In genomic region chr10:76006385-76006784, GRCm38 (mm10) we compare ENCODE assay signal across 31 mouse cellular contexts. TPM values are rescaled to one million over a fixed set of nuclear protein-coding genes. Genes with fewer than 3 reads are reported as not detected.
DNase-seq lines count a peak whose midpoint lies in the region; ATAC-seq and TF ChIP-seq lines count a peak whose summit lies in the region.
"Had no signal": no experiment of that assay in that cellular context is flagged by ENCODE, and none has a peak within 500 bp of the region (broad histone marks: within the 10 kb centered on the region; RNA-seq: fewer than 3 reads in every experiment).

No protein-coding gene starts in this region.

- 0 out of 2 replicates have a peak, but pooled peaks cover 5% of the 10 kb centered on the region for H3K4me1 ChIP-seq in heart, embryonic 11.5 days (ENCODE audit: control insufficient read depth, insufficient read depth, low read length)
- peaks cover 25 to 49% of the 10 kb centered on the region in 2 experiments for H3K4me1 ChIP-seq in CH12.LX (ENCODE audit: control insufficient read depth in 1 of 2, insufficient read depth in 2 of 2)
- no peaks in the 10 kb centered on the region for H3K4me1 ChIP-seq in intestine, embryonic 15.5 days (replicated peaks)
- no peaks in the 10 kb centered on the region for H3K4me1 ChIP-seq in hindbrain, embryonic 14.5 days (replicated peaks; ENCODE audit: control insufficient read depth, insufficient read depth, low read length)

- no peaks in the 10 kb centered on the region for H3K36me3 ChIP-seq in heart, embryonic 11.5 days (ENCODE audit: control insufficient read depth, insufficient read depth, low read length)
- H3K36me3 ChIP-seq in CH12.LX (replicated peaks in 1 of 2; ENCODE audit: control insufficient read depth in 1 of 2, insufficient read depth in 1 of 2, low read length in 1 of 2) = no peaks in the 10 kb centered on the region
- no peaks in the 10 kb centered on the region for H3K36me3 ChIP-seq in intestine, embryonic 15.5 days
- H3K36me3 ChIP-seq in hindbrain, embryonic 14.5 days (replicated peaks; ENCODE audit: control insufficient read depth, insufficient read depth) = no peaks in the 10 kb centered on the region
- H3K36me3 ChIP-seq: embryonic facial prominence, embryonic 10.5 days; embryonic facial prominence, embryonic 13.5 days; forebrain, embryonic 12.5 days; forebrain, embryonic 15.5 days; heart, embryonic 12.5 days; heart, embryonic 15.5 days; hindbrain, embryonic 10.5 days; hindbrain, embryonic 13.5 days had no signal

- H3K79me2 ChIP-seq in CH12.LX (replicated peaks; ENCODE audit: control insufficient read depth, extremely low read depth, insufficient read depth, poor library complexity, severe bottlenecking) = no peaks in the 10 kb centered on the region

- TF ChIP-seq CTCF in CH12.LX (conservative IDR thresholded peaks at IDR 0.05 in 1 of 2, IDR thresholded peaks at IDR 0.05 in 1 of 2; ENCODE audit: low read depth in 2 of 2, low read length in 2 of 2) = no peak

- H3K9me3 ChIP-seq in heart, embryonic 11.5 days (replicated peaks; ENCODE audit: control insufficient read depth, low read length) = no peaks in the 10 kb centered on the region
- no peaks in the 10 kb centered on the region for H3K9me3 ChIP-seq in CH12.LX (replicated peaks; ENCODE audit: low read length)
- no peaks in the 10 kb centered on the region for H3K9me3 ChIP-seq in intestine, embryonic 15.5 days
- no peaks in the 10 kb centered on the region for H3K9me3 ChIP-seq in hindbrain, embryonic 14.5 days (ENCODE audit: control insufficient read depth, low read length)
- H3K9me3 ChIP-seq: embryonic facial prominence, embryonic 10.5 days; embryonic facial prominence, embryonic 13.5 days; forebrain, embryonic 12.5 days; forebrain, embryonic 15.5 days; heart, embryonic 12.5 days; heart, embryonic 15.5 days; hindbrain, embryonic 10.5 days; hindbrain, embryonic 13.5 days had no signal

- H3K27ac ChIP-seq in heart, embryonic 11.5 days (ENCODE audit: low read depth, low read length) = no peak overlapping the region
- peak overlapping the region; percentile 44 for H3K27ac ChIP-seq in CH12.LX (ENCODE audit: insufficient read depth, low read depth)
- no peak overlapping the region for H3K27ac ChIP-seq in intestine, embryonic 15.5 days
- H3K27ac ChIP-seq in hindbrain, embryonic 14.5 days = no peak overlapping the region
- H3K27ac ChIP-seq: embryonic facial prominence, embryonic 10.5 days; embryonic facial prominence, embryonic 13.5 days; forebrain, embryonic 12.5 days; forebrain, embryonic 15.5 days; heart, embryonic 15.5 days; hindbrain, embryonic 10.5 days; hindbrain, embryonic 13.5 days; hindbrain, postnatal 0 days had no signal

- TF ChIP-seq RAD21 in CH12.LX (IDR thresholded peaks at IDR 0.05; ENCODE audit: low read depth, low read length) = no peak; the same call in 1 of the 2 replicates

- in situ Hi-C loops in CH12.LX (cut with MboI; ENCODE audit: low pct_ligation_motif_present, low pct_unique_long_range_greater_than_20kb, low sequenced_read_pairs) = no loop called here

- no peaks in the 10 kb centered on the region for H3K27me3 ChIP-seq in heart, embryonic 11.5 days (ENCODE audit: control insufficient read depth, insufficient read depth, low read length)
- H3K27me3 ChIP-seq in CH12.LX (replicated peaks) = no peaks in the 10 kb centered on the region
- H3K27me3 ChIP-seq in intestine, embryonic 15.5 days (replicated peaks) = no peaks in the 10 kb centered on the region
- no peaks in the 10 kb centered on the region for H3K27me3 ChIP-seq in hindbrain, embryonic 14.5 days (ENCODE audit: control insufficient read depth, insufficient read depth, low read length)
- H3K27me3 ChIP-seq: embryonic facial prominence, embryonic 13.5 days; forebrain, embryonic 15.5 days; heart, embryonic 12.5 days; heart, embryonic 15.5 days; hindbrain, embryonic 13.5 days had no signal

- H3K4me2 ChIP-seq in heart, embryonic 11.5 days = no peak overlapping the region
- 0 out of 2 replicates have a peak overlapping the region, but pooled peaks have one; percentile 3 for H3K4me2 ChIP-seq in CH12.LX (ENCODE audit: insufficient read depth, low read depth, poor library complexity, severe bottlenecking)
- H3K4me2 ChIP-seq in intestine, embryonic 15.5 days (replicated peaks) = no peak overlapping the region
- no peak overlapping the region for H3K4me2 ChIP-seq in hindbrain, embryonic 14.5 days (replicated peaks)
- H3K4me2 ChIP-seq: embryonic facial prominence, embryonic 13.5 days; forebrain, embryonic 12.5 days; forebrain, embryonic 15.5 days; heart, embryonic 12.5 days; heart, embryonic 15.5 days; hindbrain, embryonic 13.5 days had no signal

- no peak overlapping the region for H3K4me3 ChIP-seq in heart, embryonic 11.5 days (ENCODE audit: low read depth, low read length)
- H3K4me3 ChIP-seq in CH12.LX (replicated peaks in 1 of 3; ENCODE audit: low read depth in 2 of 3, low read length in 2 of 3, poor library complexity in 1 of 3) = no peak overlapping the region
- no peak overlapping the region for H3K4me3 ChIP-seq in intestine, embryonic 15.5 days (replicated peaks)
- H3K4me3 ChIP-seq in hindbrain, embryonic 14.5 days (replicated peaks; ENCODE audit: low read length) = no peak overlapping the region
- H3K4me3 ChIP-seq: embryonic facial prominence, embryonic 10.5 days; embryonic facial prominence, embryonic 13.5 days; erythroblast, embryonic 14.5 days; forebrain, embryonic 12.5 days; forebrain, embryonic 15.5 days; heart, embryonic 12.5 days; heart, embryonic 15.5 days; hindbrain, embryonic 10.5 days; hindbrain, embryonic 13.5 days had no signal

- dilution Hi-C loops in CH12.LX (cut with MboI; ENCODE audit: extremely low pct_ligation_motif_present, extremely low pct_unique_long_range_greater_than_20kb, low sequenced_read_pairs) = no loop called here

- ATAC-seq in heart, embryonic 11.5 days (replicated peaks; ENCODE audit: insufficient number of reproducible peaks, low FRiP score, low TSS enrichment) = no peak
- ATAC-seq in inflammation-experienced regulatory T-cells, adult 6 months = peak; percentile 98
- no peak for ATAC-seq in intestine, embryonic 15.5 days
- ATAC-seq in hindbrain, embryonic 14.5 days (ENCODE audit: low FRiP score) = no peak
- ATAC-seq: forebrain, embryonic 15.5 days; hindbrain, postnatal 0 days; intestine, embryonic 16.5 days had no signal

- H3K9ac ChIP-seq in heart, embryonic 11.5 days (ENCODE audit: low read depth, low read length) = no peak overlapping the region
- H3K9ac ChIP-seq in CH12.LX (ENCODE audit: insufficient read depth, low read depth) = no peak overlapping the region
- no peak overlapping the region for H3K9ac ChIP-seq in intestine, embryonic 15.5 days
- no peak overlapping the region for H3K9ac ChIP-seq in hindbrain, embryonic 14.5 days
- H3K9ac ChIP-seq: embryonic facial prominence, embryonic 13.5 days; forebrain, embryonic 12.5 days; forebrain, embryonic 15.5 days; heart, embryonic 12.5 days; heart, embryonic 15.5 days; hindbrain, embryonic 13.5 days had no signal

- TF ChIP-seq EP300 in CH12.LX (IDR thresholded peaks at IDR 0.05; ENCODE audit: low read length) = peak; percentile 58

- peak; percentile 57 for DNase-seq in heart, adult 11 months
- peak; percentile 66 for DNase-seq in CH12.LX (ENCODE audit: extremely low read depth)
- no peak for DNase-seq in embryo, embryonic 9.5 days (ENCODE audit: extremely low spot score)
- DNase-seq in hindbrain, embryonic 14.5 days (ENCODE audit: low spot score) = no peak
- DNase-seq: adrenal gland, adult 8-10 months; adrenal gland, postnatal 25 days; cerebellum, adult 11-12 months; cerebellum, adult 8-10 months; cerebellum, postnatal 14 days; gastrocnemius, postnatal 10 days; gastrocnemius, postnatal 36 days; heart, postnatal 10 days; heart, postnatal 36 days; kidney, adult 18-20 months had no signal

- WGBS in heart, embryonic 11.5 days (ENCODE audit: insufficient replicate concordance) = 80% methylated on average over 6 of the region's 6 CpGs
- WGBS in intestine, embryonic 15.5 days = 87% methylated on average over 6 of the region's 6 CpGs
- 89% methylated on average over 6 of the region's 6 CpGs for WGBS in hindbrain, embryonic 14.5 days

- TF ChIP-seq POLR2A in CH12.LX (IDR thresholded peaks at IDR 0.05; ENCODE audit: low read depth, low read length) = peak; percentile 44; the same call in 1 of the 2 replicates

TF ChIP-seq in CH12.LX, 34 proteins besides CTCF, POLR2A, EP300 and RAD21 (continues in another document):
- no peak for TF ChIP-seq E2F4 (IDR thresholded peaks at IDR 0.05; ENCODE audit: insufficient replicate concordance, low read depth, low read length)
- no peak for TF ChIP-seq CHD1 (IDR thresholded peaks at IDR 0.05; ENCODE audit: low read depth, low read length)
- no peak for TF ChIP-seq RCOR1 (conservative IDR thresholded peaks at IDR 0.05; ENCODE audit: low read depth, low read length)
- TF ChIP-seq USF2 (conservative IDR thresholded peaks at IDR 0.05; ENCODE audit: low read depth, low read length) = no peak
- no peak for TF ChIP-seq JUN (IDR thresholded peaks at IDR 0.05; ENCODE audit: insufficient read depth, low read depth, low read length)
- TF ChIP-seq MYC (IDR thresholded peaks at IDR 0.05; ENCODE audit: low read depth, low read length) = peak; percentile 37; the same call in 1 of the 2 replicates
- TF ChIP-seq ZC3H11A (IDR thresholded peaks at IDR 0.05; ENCODE audit: low read depth, low read length) = no peak
- TF ChIP-seq JUND (conservative IDR thresholded peaks at IDR 0.05; ENCODE audit: low read depth, low read length) = no peak
- no peak; the same call in 1 of the 2 replicates for TF ChIP-seq TCF12 (IDR thresholded peaks at IDR 0.05; ENCODE audit: low read depth, low read length)

RNA-seq across cellular contexts. Expression of gene Zfp280b, which starts 26.1 kb away (rescaled TPM):
- polyA plus RNA-seq in heart, embryonic 11.5 days (2014; fragmentation: Nextera tagmentation; extraction: Ambion mirVana) = 22.0 and 23.6 TPM in 2 replicates
- 24.4 and 26.6 TPM in 2 replicates for total RNA-seq in CH12.LX (2012; rRNA removed)
- total RNA-seq in CH12.LX (2014; rRNA removed) = 15.2 and 19.0 TPM in 2 replicates
- polyA plus RNA-seq in CH12.LX (2012; ENCODE audit: insufficient read length, low read depth) = 30.4 and 36.6 TPM in 2 replicates
- 10 to 100 TPM in 1 of 3 experiments, 1 to 10 TPM in 2; 9.6 to 10.3 (median 9.9) TPM for polyA plus RNA-seq in inflammation-experienced regulatory T-cells, adult 6 months (2017; shearing (Covaris generic))
- 18.6 and 18.9 TPM in 2 replicates for polyA plus RNA-seq in intestine, embryonic 15.5 days (2015; fragmentation: Nextera tagmentation; extraction: Ambion mirVana)
- polyA plus RNA-seq in hindbrain, embryonic 14.5 days (2014; fragmentation: Nextera tagmentation; extraction: Ambion mirVana) = 11.2 and 11.9 TPM in 2 replicates

RNA-seq across cellular contexts. Expression of gene Gm5134, which starts 52.1 kb away (rescaled TPM):
- polyA plus RNA-seq in heart, embryonic 11.5 days (2014; fragmentation: Nextera tagmentation; extraction: Ambion mirVana) = 0.18 TPM in 1 of 2 replicates, not detected in the other
- total RNA-seq in CH12.LX (2012; rRNA removed) (0.84 and 1.6 TPM in 2 replicates), CH12.LX (2014; rRNA removed) (0.40 and 0.45 TPM in 2 replicates)
- polyA plus RNA-seq in CH12.LX (2012; ENCODE audit: insufficient read length, low read depth) = 0.34 and 1.0 TPM in 2 replicates
- polyA plus RNA-seq in inflammation-experienced regulatory T-cells, adult 6 months (2017; shearing (Covaris generic)) = 1 to 10 TPM in 1 of 3 experiments, under 1 TPM in 2; 0.30 to 1.7 (median 0.58) TPM
- not detected in 2 replicates for polyA plus RNA-seq in intestine, embryonic 15.5 days (2015; fragmentation: Nextera tagmentation; extraction: Ambion mirVana)
- 0.14 TPM in 1 of 2 replicates, not detected in the other for polyA plus RNA-seq in hindbrain, embryonic 14.5 days (2014; fragmentation: Nextera tagmentation; extraction: Ambion mirVana)
- total RNA-seq: adrenal gland, adult 8-10 months; adrenal gland, postnatal 25 days; gastrocnemius, adult 18-20 months; gastrocnemius, postnatal 10 days; gastrocnemius, postnatal 36 days; heart, adult 8-10 months; heart, postnatal 10 days; heart, postnatal 36 days; hindbrain, postnatal 0 days; MEL had no signal
- polyA plus RNA-seq: embryonic facial prominence, embryonic 13.5 days; erythroblast, embryonic 14.5 days; forebrain, embryonic 12.5 days; forebrain, embryonic 15.5 days; heart, embryonic 12.5 days; hindbrain, embryonic 10.5 days; hindbrain, embryonic 13.5 days; hindbrain, postnatal 0 days; intestine, embryonic 16.5 days had no signal

Comparison
In these comparisons a context has a peak if more than half of its experiments do, and no peak if none do; other contexts are left out.
1. DNase-seq: peak in heart, adult 11 months (single experiment) and CH12.LX (single experiment); none in embryo, embryonic 9.5 days (single experiment) and hindbrain, embryonic 14.5 days (single experiment).